Mouse (Mus musculus) kidney, postnatal 36 days (tissue): Measurements from ENCODE around the gene Ramac.

ENCODE experiments used
- DNase-seq, 2 experiments: peaks; one replicate each; pipeline ENCODE4 v3.0.0; 2021 to 2022; ENCODE audit warnings: mixed read lengths in 2 of 2

Ramac gene

DNA sequence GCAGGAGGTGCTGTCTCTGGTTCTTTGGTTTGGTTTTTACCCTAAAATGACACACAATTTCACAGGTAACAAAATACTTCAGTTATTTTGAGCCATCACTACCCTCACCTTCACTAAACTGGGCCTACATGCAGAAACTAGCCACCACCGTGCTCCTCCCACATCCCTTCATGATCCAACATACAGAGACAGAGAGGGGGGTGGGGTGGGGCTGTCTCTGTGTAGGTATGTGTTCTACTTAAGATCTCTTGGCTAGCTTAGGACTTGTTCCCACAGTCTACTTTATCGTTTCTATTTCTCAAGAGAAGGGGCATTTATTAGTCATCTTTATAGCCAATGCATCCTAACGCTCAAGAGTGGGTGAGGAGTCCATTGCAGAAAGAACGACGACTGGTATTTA lies 25.8 kb downstream of the Ramac start:
- peak in 1 of 2 experiments; percentile 19 for DNase-seq

DNA sequence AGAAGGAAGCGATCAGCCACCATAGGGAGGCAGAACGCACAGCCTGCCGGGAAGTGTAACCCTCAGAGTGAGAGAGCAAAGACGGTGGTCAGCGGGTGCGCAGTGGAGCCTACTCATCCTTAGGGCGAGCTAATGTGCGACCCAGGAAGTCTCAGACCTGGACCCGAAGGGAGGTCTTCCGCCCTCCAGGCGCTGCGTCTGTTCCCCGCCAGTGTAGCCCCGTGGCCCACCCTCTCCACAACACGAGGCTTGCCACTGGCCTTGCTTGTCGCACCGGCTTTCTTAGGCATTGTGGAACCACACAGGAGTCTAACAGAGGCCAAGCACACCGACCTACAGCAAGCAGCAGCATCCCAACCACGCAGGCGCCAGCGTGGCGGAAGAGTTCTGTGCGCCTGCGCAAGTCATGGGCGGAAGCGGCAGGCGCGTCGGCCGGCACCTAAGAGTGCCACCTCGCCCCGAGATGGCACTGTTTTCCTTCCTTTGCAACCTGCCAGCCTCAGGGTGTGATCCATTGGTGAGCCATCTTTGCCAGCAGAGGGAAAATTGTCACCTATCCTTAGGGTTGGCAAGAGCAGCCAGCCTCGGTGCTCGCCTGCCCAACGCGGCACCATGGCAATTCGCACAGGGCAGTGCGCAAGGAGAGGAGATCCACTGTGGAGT lies 26.5 kb downstream of the Ramac start, which contains the start of gene 3110040N11Rik:
3110040N11Rik (minus strand) TSS at position 384 of the 663 bp plus-strand sequence.
- DNase-seq, result peak; percentile 79 to 92

DNA sequence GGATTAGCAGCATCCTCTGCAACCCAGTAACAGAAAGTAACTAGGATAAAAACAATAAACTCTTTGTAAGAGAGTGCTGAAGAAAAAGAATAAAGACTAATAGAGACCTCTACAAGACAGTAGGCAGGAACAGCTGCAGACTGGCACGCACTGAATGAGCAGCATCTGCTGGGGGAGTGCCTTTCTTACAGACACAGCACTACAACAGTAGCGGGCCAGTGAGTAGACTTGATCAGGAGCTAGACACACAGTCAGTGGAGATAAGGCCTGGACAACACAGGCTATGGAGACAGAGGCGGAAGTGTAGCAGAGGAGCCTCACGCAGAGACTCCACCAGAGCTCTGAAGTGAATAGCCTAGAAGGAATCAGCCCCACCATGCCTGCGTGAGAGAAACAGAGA lies 43.3 kb downstream of the Ramac start:
- no peak for DNase-seq
